Mouse (Mus musculus) lung, postnatal 0 days (tissue): ENCODE data around the gene Ephb2.

Experiments
- CTCF ChIP-seq: IDR thresholded peaks from 2 replicates; pipeline ENCODE4 v1.5.1; 2016; ENCODE audit warnings: antibody characterized with exemption, mild to moderate bottlenecking
- EP300 ChIP-seq: IDR thresholded peaks from 2 replicates; pipeline ENCODE4 v1.6.1; 2016; ENCODE audit warnings: antibody characterized with exemption, mild to moderate bottlenecking, control low read depth

DNA sequence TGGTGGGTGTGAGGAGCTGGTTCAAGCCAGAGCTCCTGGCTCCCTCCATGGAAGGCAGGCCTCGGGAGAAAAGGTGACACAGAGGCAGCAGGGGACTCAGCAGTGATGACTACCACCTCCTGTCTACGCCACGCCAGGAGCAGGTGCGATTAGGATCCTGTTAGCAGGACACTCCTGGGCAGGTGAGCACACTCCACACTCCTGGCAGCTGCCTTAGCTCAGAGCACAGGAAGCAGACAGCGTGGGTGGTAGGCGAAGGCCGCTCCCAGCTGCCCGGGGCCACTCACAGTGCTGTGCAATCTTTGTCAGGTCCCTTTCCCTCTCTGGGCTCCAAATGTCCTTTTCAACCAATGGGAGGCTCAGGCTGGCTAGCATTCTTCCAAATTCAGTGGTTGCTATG is 34.3 kb downstream of the Ephb2 start:
- TF ChIP-seq CTCF (no peak), EP300 (no peak)
